Mouse (Mus musculus) midbrain, embryonic 11.5 days (tissue): ENCODE data around the gene Pi4k2a. TPM values are rescaled to one million over a fixed set of nuclear protein-coding genes. Genes with fewer than 3 reads are reported as not detected.

Experiments used
- ATAC-seq: fragments of 200-750 bp; cut with Nextera tagmentation; 2 replicates; pipeline ENCODE4 v1.8.0; 2017; ENCODE audit warnings: moderate TSS enrichment, moderate library complexity; ENCODE audit not compliant: low FRiP score
- DNase-seq: peaks from one replicate; pipeline ENCODE4 v3.0.0; 2015; ENCODE audit warnings: low spot score; ENCODE audit errors: missing footprints
- H3K27ac ChIP-seq: fragments of 300-500 bp; sonication (generic); 2 replicates; pipeline ENCODE4 v1.5.1; 2014; ENCODE audit warnings: low read depth, low read length
- H3K27me3 ChIP-seq: fragments of 300-500 bp; sonication (generic); 2 replicates; pipeline ENCODE4 v1.6.1; 2014; ENCODE audit warnings: mild to moderate bottlenecking, low read length, moderate library complexity, mixed read lengths; ENCODE audit not compliant: control insufficient read depth, insufficient read depth
- H3K36me3 ChIP-seq: fragments of 300-500 bp; sonication (generic); 2 replicates; pipeline ENCODE4 v1.6.1; 2014; ENCODE audit warnings: mild to moderate bottlenecking, low read length, moderate library complexity, mixed read lengths; ENCODE audit not compliant: control insufficient read depth, insufficient read depth
- H3K4me1 ChIP-seq: fragments of 300-500 bp; sonication (generic); 2 replicates; pipeline ENCODE4 v1.6.1; 2014; ENCODE audit warnings: low read length; ENCODE audit not compliant: control insufficient read depth, insufficient read depth
- H3K4me2 ChIP-seq: fragments of 300-500 bp; sonication (generic); 2 replicates; pipeline ENCODE4 v1.6.1; 2014; ENCODE audit warnings: mild to moderate bottlenecking, moderate library complexity
- H3K4me3 ChIP-seq: fragments of 300-500 bp; sonication (generic); 2 replicates; pipeline ENCODE4 v1.5.1; 2014; ENCODE audit warnings: low read depth, low read length
- H3K9ac ChIP-seq: fragments of 300-500 bp; sonication (generic); 2 replicates; pipeline ENCODE4 v1.6.1; 2014; ENCODE audit warnings: low read length
- H3K9me3 ChIP-seq: fragments of 300-500 bp; sonication (generic); 2 replicates; pipeline ENCODE4 v1.6.1; 2016; ENCODE audit warnings: low read length; ENCODE audit not compliant: control insufficient read depth
- WGBS: fragments of 180-500 bp; shearing (Covaris S2); extraction: QIAGEN DNeasy Blood & Tissue Kit; methylation state at CpG from one replicate; pipeline ENCODE4 v1.1.7; 2014; 5-methylcytosine and 5-hydroxymethylcytosine counted together
- polyA plus RNA-seq: library from polyadenylated mRNA; unstranded; fragments of >200 nt; fragmentation: Nextera tagmentation; extraction: Ambion mirVana; gene quantifications from 2 replicates; pipeline ENCODE4 v1.2.1, GENCODE M21; 2014

The Pi4k2a gene
- polyA plus RNA-seq, 1 experiment from 2014 or later: 22.1 TPM

DNA sequence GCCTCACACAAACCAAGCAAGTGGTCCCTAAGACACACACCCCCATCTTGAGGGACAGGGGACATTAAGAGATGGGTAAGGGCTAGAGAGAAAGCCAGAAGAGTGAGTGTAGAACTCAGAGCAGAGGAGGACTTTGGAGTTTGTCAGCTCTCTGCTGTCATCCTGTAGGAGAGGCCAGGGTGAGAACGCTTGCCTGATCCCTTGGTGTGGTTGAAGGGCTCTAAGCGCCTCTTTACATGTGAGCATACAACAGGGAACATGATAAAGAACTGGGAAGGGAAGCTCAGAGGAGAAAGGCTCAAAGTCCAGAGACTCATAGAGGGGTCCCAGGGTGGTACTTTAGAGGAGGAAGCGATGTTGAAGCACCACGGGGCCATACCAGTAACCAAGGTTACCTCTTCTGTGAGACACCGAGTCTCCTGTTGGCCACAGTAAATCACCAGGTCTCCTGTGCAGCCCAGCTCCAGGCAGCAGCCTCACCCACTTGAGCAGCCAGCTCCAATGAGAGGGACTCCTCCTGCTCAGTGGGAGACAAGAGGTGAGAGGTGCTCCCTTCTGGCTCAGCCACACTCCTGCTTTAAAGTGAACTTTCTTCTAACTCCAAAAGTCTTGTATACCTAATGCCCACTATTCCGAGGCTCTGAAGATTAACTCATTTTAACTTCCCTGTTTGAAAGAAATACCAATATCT, 33.4 kb upstream of the Pi4k2a start:
- H3K4me1 ChIP-seq: no peaks in the 10 kb centered on the region
- no peak overlapping the region for H3K4me3 ChIP-seq
- no peaks in the 10 kb centered on the region for H3K9me3 ChIP-seq
- no peaks in the 10 kb centered on the region for H3K27me3 ChIP-seq
- H3K9ac ChIP-seq: no peak overlapping the region
- WGBS: 80% methylated on average over 6 of the region's 6 CpGs
- no peaks in the 10 kb centered on the region for H3K36me3 ChIP-seq
- DNase-seq (no peak), ATAC-seq (no peak)
- H3K27ac ChIP-seq: no peak overlapping the region
- no peak overlapping the region for H3K4me2 ChIP-seq

DNA sequence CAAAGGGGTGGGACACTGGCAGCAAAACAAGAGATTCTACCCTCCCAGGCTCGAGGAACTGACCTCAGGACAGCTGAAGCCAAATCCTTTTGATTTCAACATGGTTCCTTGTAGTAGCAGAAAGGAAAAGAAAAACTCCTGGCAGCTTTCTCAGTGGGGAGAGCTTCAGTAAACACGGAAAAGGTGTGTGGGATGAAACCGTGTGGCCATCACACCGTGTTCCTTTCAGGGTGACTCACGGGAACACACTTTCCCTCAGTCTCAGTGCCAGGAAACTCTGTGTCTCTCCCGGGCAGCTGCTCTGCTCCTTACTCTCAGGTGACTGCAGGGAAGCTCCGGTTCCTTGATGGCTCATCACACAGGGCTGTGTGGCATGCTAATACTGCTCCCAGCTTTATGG, 31.8 kb upstream of the Pi4k2a start:
- WGBS: 72% methylated on average over 7 of the region's 7 CpGs

DNA sequence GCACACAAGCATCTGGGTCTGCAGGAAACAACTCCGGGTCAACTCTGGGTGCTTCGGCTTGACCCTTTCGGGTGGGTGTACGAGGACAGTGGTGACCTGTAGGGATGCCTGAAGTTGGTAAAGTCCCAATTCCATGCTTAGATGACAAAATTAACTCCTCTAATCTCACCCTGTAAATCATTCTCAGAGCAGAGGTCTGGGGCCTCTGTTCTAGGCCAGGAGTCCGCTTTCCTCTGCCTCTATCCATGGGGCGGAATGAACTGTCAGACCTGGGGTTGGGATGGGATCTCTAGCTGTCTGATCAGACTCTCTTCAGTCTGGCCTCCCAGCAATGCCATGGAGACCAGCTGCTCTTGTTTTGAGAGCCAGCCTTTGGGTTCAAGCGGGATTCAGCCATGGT, 28.8 kb upstream of the Pi4k2a start:
- Histone ChIP-seq H3K9ac (no peak overlapping the region), H3K4me1 (no peaks in the 10 kb centered on the region), H3K9me3 (no peaks in the 10 kb centered on the region), H3K27me3 (no peaks in the 10 kb centered on the region), H3K36me3 (no peaks in the 10 kb centered on the region), H3K4me2 (no peak overlapping the region), H3K27ac (no peak overlapping the region), H3K4me3 (no peak overlapping the region)
- 97% methylated on average over 7 of the region's 7 CpGs for WGBS
- no peak for DNase-seq
- no peak for ATAC-seq

More for the DNA sequence above, 31.8 kb upstream of the Pi4k2a start:
- no peak overlapping the region for H3K9ac ChIP-seq
- H3K4me3 ChIP-seq: no peak overlapping the region
- H3K4me1 ChIP-seq: no peaks in the 10 kb centered on the region
- no peaks in the 10 kb centered on the region for H3K27me3 ChIP-seq
- H3K27ac ChIP-seq: no peak overlapping the region
- no peaks in the 10 kb centered on the region for H3K9me3 ChIP-seq
- ATAC-seq (no peak), DNase-seq (no peak)
- H3K4me2 ChIP-seq: no peak overlapping the region
- H3K36me3 ChIP-seq: no peaks in the 10 kb centered on the region

DNA sequence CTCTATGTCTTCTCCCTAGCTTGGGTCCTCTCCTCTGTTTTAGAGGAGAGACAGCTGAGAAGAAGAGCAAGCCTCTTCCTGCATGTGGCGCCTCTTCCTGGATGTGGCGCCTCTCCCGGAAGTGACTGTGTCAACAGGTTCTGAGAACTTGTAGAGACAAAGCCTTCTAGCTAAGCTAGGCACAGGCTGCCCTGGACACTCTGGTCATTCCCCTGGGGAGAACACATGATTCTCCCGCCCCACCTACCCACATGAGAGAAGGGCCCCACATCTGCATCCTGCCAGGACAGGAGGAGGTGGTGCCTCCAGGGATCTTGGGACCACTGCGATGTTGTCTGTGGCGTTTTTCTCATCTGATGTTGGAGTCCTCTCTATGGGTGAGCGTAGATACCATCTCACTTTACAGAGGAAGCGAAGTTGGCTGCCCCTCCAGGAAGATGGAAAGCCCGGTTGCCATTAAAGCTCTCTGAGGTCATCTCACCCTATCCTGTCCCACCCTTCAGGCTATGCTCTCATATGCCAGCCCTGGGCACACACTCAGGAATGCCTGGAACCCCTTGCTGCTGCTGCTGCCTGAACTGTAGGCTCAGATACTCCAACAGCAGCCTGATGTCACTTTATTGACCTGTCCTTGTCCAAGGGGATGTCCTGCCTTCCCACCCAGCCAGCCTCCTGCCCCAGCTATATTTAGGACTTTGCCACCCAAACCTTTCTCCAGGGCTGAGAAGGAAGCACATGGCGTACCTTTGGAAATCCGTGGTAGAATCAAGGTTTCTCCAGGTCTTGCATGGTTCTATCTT, 21.6 kb upstream of the Pi4k2a start:
- no peaks in the 10 kb centered on the region for H3K9me3 ChIP-seq
- H3K4me3 ChIP-seq: no peak overlapping the region
- no peak for ATAC-seq
- no peaks in the 10 kb centered on the region for H3K36me3 ChIP-seq
- no peaks in the 10 kb centered on the region for H3K27me3 ChIP-seq
- no peak overlapping the region for H3K4me2 ChIP-seq
- no peak overlapping the region for H3K27ac ChIP-seq
- 84% methylated on average over 11 of the region's 11 CpGs for WGBS
- no peak overlapping the region for H3K9ac ChIP-seq
- no peaks in the 10 kb centered on the region for H3K4me1 ChIP-seq
- no peak for DNase-seq

DNA sequence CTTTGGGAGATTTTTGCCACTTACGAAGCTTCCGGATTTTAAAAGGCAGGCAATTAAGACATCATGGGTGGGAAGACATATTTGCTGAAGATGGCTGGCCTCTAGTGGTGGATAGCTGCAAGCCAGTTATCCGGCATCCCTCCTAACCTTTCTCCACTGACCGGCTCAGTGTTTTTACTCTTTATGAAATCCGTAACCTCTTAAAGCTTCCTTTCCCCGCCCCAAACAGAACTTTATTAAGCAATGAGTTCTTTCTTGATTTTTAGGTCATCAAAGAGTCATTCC, 21.1 kb upstream of the Pi4k2a start:
- Histone ChIP-seq H3K36me3 (no peaks in the 10 kb centered on the region), H3K27ac (no peak overlapping the region), H3K9me3 (no peaks in the 10 kb centered on the region), H3K4me3 (no peak overlapping the region), H3K4me2 (no peak overlapping the region), H3K9ac (no peak overlapping the region), H3K4me1 (no peaks in the 10 kb centered on the region), H3K27me3 (no peaks in the 10 kb centered on the region)
- DNase-seq (no peak), ATAC-seq (no peak)
- 66% methylated on average over 6 of the region's 6 CpGs for WGBS

DNA sequence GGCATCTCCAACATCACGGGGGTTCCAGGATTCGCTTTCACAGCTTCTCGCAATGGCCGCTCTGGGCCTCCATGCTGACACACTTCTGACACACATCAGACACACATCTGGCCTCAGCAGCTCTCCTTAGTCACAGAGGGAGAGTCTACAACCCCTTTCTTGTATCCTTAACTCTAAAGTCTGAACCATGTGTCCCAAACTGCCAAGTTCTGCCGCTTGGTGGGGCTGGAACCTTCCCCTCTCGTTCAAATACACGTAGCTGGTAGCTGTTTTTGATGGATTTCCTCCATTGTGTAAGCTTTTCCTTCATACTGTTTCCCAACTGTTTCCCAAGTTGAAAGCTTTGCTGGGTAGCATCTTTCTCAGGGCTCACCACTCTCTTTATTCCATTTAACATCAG, 19.0 kb upstream of the Pi4k2a start:
- no peak for ATAC-seq
- Histone ChIP-seq H3K9ac (no peak overlapping the region), H3K27ac (no peak overlapping the region), H3K4me1 (no peaks in the 10 kb centered on the region), H3K27me3 (no peaks in the 10 kb centered on the region), H3K36me3 (peaks cover 8% of the 10 kb centered on the region; the same call in 1 of the 2 replicates), H3K4me3 (no peak overlapping the region), H3K4me2 (no peak overlapping the region), H3K9me3 (no peaks in the 10 kb centered on the region)
- no peak for DNase-seq
- 80% methylated on average over 7 of the region's 7 CpGs for WGBS

DNA sequence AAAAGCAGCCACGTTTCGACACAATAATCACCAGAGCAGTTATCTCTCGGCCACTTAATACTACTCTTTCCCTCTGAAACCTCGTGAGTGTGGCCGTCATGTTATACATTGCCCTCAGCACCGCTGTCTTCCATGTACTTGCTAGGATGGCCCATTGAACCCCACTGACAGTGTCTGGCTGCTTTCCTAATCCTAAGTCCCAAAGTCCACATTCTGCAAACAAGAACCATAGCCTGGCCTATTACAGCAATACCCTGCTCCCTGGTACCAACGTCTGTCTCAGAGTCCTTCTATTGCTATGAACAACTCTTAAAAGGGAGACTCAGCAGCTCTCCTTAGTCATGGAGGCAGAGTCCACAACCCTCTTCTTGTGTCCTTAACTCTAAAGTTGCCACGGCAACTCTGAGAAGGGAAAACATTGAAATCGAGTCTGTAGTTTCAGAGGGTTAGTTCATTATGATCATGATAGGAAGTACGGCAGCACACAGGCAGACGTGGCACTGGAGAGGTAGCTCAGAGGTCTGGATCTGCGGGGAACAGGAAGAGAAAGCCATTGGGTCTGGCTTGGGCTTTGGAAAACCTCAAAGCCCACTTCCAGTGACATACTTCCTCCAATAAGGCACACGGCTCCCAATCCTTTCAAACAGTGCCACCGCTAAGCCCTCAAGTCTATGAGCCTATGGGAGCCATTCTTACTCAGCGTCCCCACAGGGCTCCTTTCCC, 18.2 kb upstream of the Pi4k2a start:
- no peak overlapping the region for H3K4me2 ChIP-seq
- no peaks in the 10 kb centered on the region for H3K27me3 ChIP-seq
- no peak for DNase-seq
- WGBS: 83% methylated on average over 15 of the region's 15 CpGs
- no peaks in the 10 kb centered on the region for H3K4me1 ChIP-seq
- no peak overlapping the region for H3K27ac ChIP-seq
- no peak overlapping the region for H3K9ac ChIP-seq
- ATAC-seq: no peak
- no peaks in the 10 kb centered on the region for H3K9me3 ChIP-seq
- no peak overlapping the region for H3K4me3 ChIP-seq
- peaks cover 8% of the 10 kb centered on the region; the same call in 1 of the 2 replicates for H3K36me3 ChIP-seq

DNA sequence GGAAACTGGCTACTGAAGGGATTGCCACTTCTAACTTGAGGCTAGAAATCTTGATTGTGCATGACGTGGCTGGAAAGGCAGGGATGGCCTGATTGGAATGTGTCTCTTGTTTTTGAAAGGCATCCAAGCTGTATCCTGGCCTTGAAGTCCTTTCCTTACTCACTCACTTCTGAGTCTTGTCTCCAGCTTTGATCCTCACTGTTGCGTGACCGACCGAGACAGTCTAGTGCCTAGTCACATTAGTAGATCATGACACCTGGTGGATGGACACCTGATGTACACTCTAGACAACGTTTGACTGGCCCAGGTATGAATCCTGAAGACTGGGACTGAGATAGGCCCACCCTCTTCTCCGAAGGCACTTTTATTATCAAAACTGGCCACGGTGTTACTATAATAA, 17.5 kb upstream of the Pi4k2a start:
- Histone ChIP-seq H3K9me3 (no peaks in the 10 kb centered on the region), H3K27ac (no peak overlapping the region), H3K4me1 (no peaks in the 10 kb centered on the region), H3K4me2 (no peak overlapping the region), H3K9ac (no peak overlapping the region), H3K27me3 (no peaks in the 10 kb centered on the region), H3K36me3 (peaks cover 8% of the 10 kb centered on the region; the same call in 1 of the 2 replicates), H3K4me3 (no peak overlapping the region)
- DNase-seq (no peak), ATAC-seq (no peak)
- 79% methylated on average over 7 of the region's 7 CpGs for WGBS

DNA sequence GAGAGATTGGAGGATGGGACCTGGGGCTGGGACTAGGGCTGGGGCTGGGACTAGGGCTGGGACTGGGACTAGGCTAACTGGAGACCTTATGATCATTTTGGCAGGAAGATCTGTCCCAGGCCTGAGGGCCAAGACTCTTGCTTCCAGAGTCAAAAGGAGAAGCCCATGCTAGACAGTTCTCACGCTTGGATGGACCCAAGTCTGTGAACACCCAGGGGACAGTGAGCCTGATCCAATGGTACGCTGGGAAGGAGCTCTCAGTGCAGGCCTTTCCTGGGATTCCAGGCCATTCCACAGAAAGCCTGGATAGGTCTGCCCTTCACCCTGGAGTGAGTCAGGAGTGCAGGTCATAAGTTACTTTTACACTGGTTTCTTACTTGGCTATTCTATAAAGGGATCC, 15.2 kb upstream of the Pi4k2a start:
- H3K36me3 ChIP-seq: peaks cover 8% of the 10 kb centered on the region; the same call in 1 of the 2 replicates

More for the DNA sequence above, 15.2 kb upstream of the Pi4k2a start:
- ATAC-seq (no peak), DNase-seq (peak; percentile 19)
- Histone ChIP-seq H3K27ac (no peak overlapping the region), H3K4me1 (no peaks in the 10 kb centered on the region), H3K4me3 (no peak overlapping the region), H3K9ac (no peak overlapping the region), H3K9me3 (no peaks in the 10 kb centered on the region), H3K27me3 (no peaks in the 10 kb centered on the region), H3K4me2 (no peak overlapping the region)
- 90% methylated on average over 2 of the region's 2 CpGs for WGBS
